Mouse (Mus musculus) cortical plate, adult 2 months (tissue): ENCODE results near the gene Hist1h3e. TPM values are rescaled to one million over a fixed set of nuclear protein-coding genes. Genes with fewer than 3 reads are reported as not detected.
A peak's percentile ranks its signal among the peaks of the same experiment; 100 is the strongest.

Experiments
- H3K27ac ChIP-seq: fragments of 200-500 bp; 2 replicates; pipeline ENCODE4 v1.5.1; 2012; ENCODE audit warnings: low read length, control low read depth, inconsistent platforms; ENCODE audit not compliant: insufficient read depth
- H3K4me1 ChIP-seq: fragments of 200-500 bp; 2 replicates; pipeline ENCODE4 v1.6.1; 2011; ENCODE audit warnings: low read length; ENCODE audit not compliant: control insufficient read depth, insufficient read depth
- H3K4me3 ChIP-seq: fragments of 200-500 bp; 2 replicates; pipeline ENCODE4 v1.5.1; 2011; ENCODE audit warnings: mild to moderate bottlenecking, low read length, control low read depth; ENCODE audit not compliant: insufficient read depth
- CTCF ChIP-seq: fragments of 200-500 bp; IDR thresholded peaks from 2 replicates; pipeline ENCODE4 v1.5.1; 2011; ENCODE audit warnings: mild to moderate bottlenecking, control low read depth, low read length; ENCODE audit not compliant: insufficient read depth; ENCODE audit errors: extremely low read depth
- POLR2A ChIP-seq: fragments of 200-500 bp; IDR thresholded peaks from 2 replicates; pipeline ENCODE4 v1.6.1; 2011; ENCODE audit warnings: mild to moderate bottlenecking, low read length, control low read depth; ENCODE audit not compliant: insufficient read depth; ENCODE audit errors: extremely low read depth
- polyA plus RNA-seq: library from polyadenylated mRNA; depleted of rRNA; stranded (reverse); fragments of >200 nt; gene quantifications from 2 replicates; pipeline ENCODE4 v1.2.3, GENCODE M21; 2012; rRNA removed

The Hist1h3e gene
- polyA plus RNA-seq, 1 experiment, result 2.9 TPM

- no peak for TF ChIP-seq POLR2A
- no peak for TF ChIP-seq CTCF
- H3K27ac ChIP-seq, result no peak overlapping the region
- H3K4me1 ChIP-seq, result no peaks in the 10 kb centered on the region
- peak overlapping the region; percentile 62; the same call in 1 of the 2 replicates for H3K4me3 ChIP-seq
These were observed 43.9 kb downstream of the Hist1h3e start for GRCm38 (mm10) chr13:23518295-23518603.

- Histone ChIP-seq H3K4me1 (no peaks in the 10 kb centered on the region), H3K27ac (no peak overlapping the region), H3K4me3 (peak overlapping the region; percentile 62)
- TF ChIP-seq POLR2A (no peak), CTCF (no peak)
These were observed 44.4 kb downstream of the Hist1h3e start for GRCm38 (mm10) chr13:23517603-23518294.

- Histone ChIP-seq H3K4me3 (peak overlapping the region; percentile 62), H3K4me1 (no peaks in the 10 kb centered on the region), H3K27ac (no peak overlapping the region)
- no peak for TF ChIP-seq CTCF
- no peak for TF ChIP-seq POLR2A
These were observed 45.2 kb downstream of the Hist1h3e start for GRCm38 (mm10) chr13:23516822-23517602.

GRCm38 (mm10) chr13:23515826-23516620 is 46.1 kb downstream of the Hist1h3e start:
- no peak overlapping the region for H3K27ac ChIP-seq
- H3K4me1 ChIP-seq, result no peaks in the 10 kb centered on the region
- no peak overlapping the region for H3K4me3 ChIP-seq
- no peak for TF ChIP-seq POLR2A
- no peak for TF ChIP-seq CTCF

- no peaks in the 10 kb centered on the region for H3K4me1 ChIP-seq
- no peak overlapping the region for H3K27ac ChIP-seq
- no peak overlapping the region for H3K4me3 ChIP-seq
- TF ChIP-seq POLR2A, result no peak
- TF ChIP-seq CTCF, result no peak
These were observed 46.9 kb downstream of the Hist1h3e start for GRCm38 (mm10) chr13:23515281-23515680.

GRCm38 (mm10) chr13:23513517-23513916 is 48.7 kb downstream of the Hist1h3e start:
- Histone ChIP-seq H3K4me1 (no peaks in the 10 kb centered on the region), H3K4me3 (no peak overlapping the region)
- no peak for TF ChIP-seq POLR2A
- no peak for TF ChIP-seq CTCF

More at GRCm38 (mm10) chr13:23513517-23513916, 48.7 kb downstream of the Hist1h3e start:
- H3K27ac ChIP-seq, result no peak overlapping the region

Other genes starting within 250 kb of the Hist1h3e start
- gene Zfp322a, start 193.2 kb downstream of the Hist1h3e start, polyA plus RNA-seq, result 14.3 and 14.8 TPM in 2 replicates
- 7.8 and 8.3 TPM in 2 replicates for gene Abt1, start 138.5 kb downstream of the Hist1h3e start, polyA plus RNA-seq
- 0.04 and 0.06 TPM in 2 replicates for gene Btn1a1, start 96.5 kb downstream of the Hist1h3e start, polyA plus RNA-seq
- 0.69 and 0.95 TPM in 2 replicates for gene Btn2a2, start 73.5 kb downstream of the Hist1h3e start, polyA plus RNA-seq
- gene Hist1h4h, start 31.3 kb downstream of the Hist1h3e start, polyA plus RNA-seq, result 20.7 and 34.8 TPM in 2 replicates
- 6.4 and 14.2 TPM in 2 replicates for gene Hist1h2af, start 28.5 kb downstream of the Hist1h3e start, polyA plus RNA-seq
- 0.74 and 0.92 TPM in 2 replicates for gene Hist1h3g, start 26.9 kb downstream of the Hist1h3e start, polyA plus RNA-seq
- gene Hist1h2bh, start 19.0 kb downstream of the Hist1h3e start, polyA plus RNA-seq, result 0.29 and 0.38 TPM in 2 replicates
- 0.73 TPM in 1 of 2 replicates, not detected in the other for gene Hist1h3f, start 18.3 kb downstream of the Hist1h3e start, polyA plus RNA-seq
- 4.5 and 13.1 TPM in 2 replicates for gene Hist1h4f, start 10.7 kb downstream of the Hist1h3e start, polyA plus RNA-seq
- gene Hist1h1d, start 9.1 kb downstream of the Hist1h3e start, polyA plus RNA-seq, result 0.04 and 0.08 TPM in 2 replicates
- gene Hist1h2ae, start 8.9 kb upstream of the Hist1h3e start, polyA plus RNA-seq, result 0.50 and 1.1 TPM in 2 replicates
- 7.8 and 11.4 TPM in 2 replicates for gene Hist1h2bg, start 9.0 kb upstream of the Hist1h3e start, polyA plus RNA-seq
- 0.67 TPM in 1 of 2 replicates, not detected in the other for gene Hist1h2bf, start 11.8 kb upstream of the Hist1h3e start, polyA plus RNA-seq
- gene Hist1h2ad, start 12.0 kb upstream of the Hist1h3e start, polyA plus RNA-seq, result 0.32 and 0.92 TPM in 2 replicates
- gene Hist1h3d, start 13.4 kb upstream of the Hist1h3e start, polyA plus RNA-seq, result 2.6 and 3.0 TPM in 2 replicates
- 4.4 and 8.9 TPM in 2 replicates for gene Hist1h4d, start 19.2 kb upstream of the Hist1h3e start, polyA plus RNA-seq
- 4.2 and 4.6 TPM in 2 replicates for gene Hist1h2be, start 58.8 kb upstream of the Hist1h3e start, polyA plus RNA-seq
- gene Hist1h1e, start 60.2 kb upstream of the Hist1h3e start, polyA plus RNA-seq, result 4.0 and 4.6 TPM in 2 replicates
- gene Hist1h2ac, start 121.6 kb upstream of the Hist1h3e start, polyA plus RNA-seq, result 1.2 and 1.5 TPM in 2 replicates
- 117 and 130 TPM in 2 replicates for gene Hist1h2bc, start 121.8 kb upstream of the Hist1h3e start, polyA plus RNA-seq
- gene Hist1h1t, start 133.4 kb upstream of the Hist1h3e start, polyA plus RNA-seq, result not detected in 2 replicates
- 4.1 and 9.6 TPM in 2 replicates for gene Hist1h4c, start 136.1 kb upstream of the Hist1h3e start, polyA plus RNA-seq
- 4.2 and 4.3 TPM in 2 replicates for gene Hfe, start 148.5 kb upstream of the Hist1h3e start, polyA plus RNA-seq
- gene Hist1h1c, start 176.4 kb upstream of the Hist1h3e start, polyA plus RNA-seq, result 42.1 and 42.4 TPM in 2 replicates
- gene Hist1h3c, start 183.2 kb upstream of the Hist1h3e start, polyA plus RNA-seq, result 0.56 TPM in 1 of 2 replicates, not detected in the other
- gene Hist1h2bb, start 184.4 kb upstream of the Hist1h3e start, polyA plus RNA-seq, result 0.79 and 1.9 TPM in 2 replicates
- gene Hist1h2ab, start 188.8 kb upstream of the Hist1h3e start, polyA plus RNA-seq, result 1.6 and 1.9 TPM in 2 replicates
- gene Hist1h3b, start 189.9 kb upstream of the Hist1h3e start, polyA plus RNA-seq, result 0.57 and 0.77 TPM in 2 replicates
- gene Hist1h4b, start 194.6 kb upstream of the Hist1h3e start, polyA plus RNA-seq, result 3.7 and 8.3 TPM in 2 replicates
- gene Hist1h4a, start 198.9 kb upstream of the Hist1h3e start, polyA plus RNA-seq, result 4.2 and 9.6 TPM in 2 replicates
- gene Hist1h3a, start 200.0 kb upstream of the Hist1h3e start, polyA plus RNA-seq, result 0.57 and 1.4 TPM in 2 replicates
- gene Hist1h1a, start 201.3 kb upstream of the Hist1h3e start, polyA plus RNA-seq, result 0.55 and 0.77 TPM in 2 replicates
- 0.19 and 0.21 TPM in 2 replicates for gene Trim38, start 207.5 kb upstream of the Hist1h3e start, polyA plus RNA-seq
- gene Slc17a2, start 244.6 kb upstream of the Hist1h3e start, polyA plus RNA-seq, result 0.06 TPM in 1 of 2 replicates, not detected in the other